Mouse (Mus musculus): ENCODE results near the gene Syn1. TPM values are rescaled to one million over a fixed set of nuclear protein-coding genes. Genes with fewer than 3 reads are reported as not detected.

Syn1 gene
- polyA plus RNA-seq, 1 experiment = 0.36 TPM

GRCm38 (mm10) chrX:20847232-20847631 is 73.6 kb downstream of the Syn1 start:
- peaks cover 4% of the 10 kb centered on the region for H3K36me3 ChIP-seq (ENCODE audit: control insufficient read depth, insufficient read depth, low read length)
- no peak overlapping the region for H3K4me3 ChIP-seq (ENCODE audit: extremely low read depth, insufficient read depth, insufficient read length)
- H3K27ac ChIP-seq (ENCODE audit: insufficient read depth, low read length) = no peak overlapping the region
- WGBS = 86% methylated on average over 3 of the region's 3 CpGs
- no peaks in the 10 kb centered on the region for H3K4me1 ChIP-seq (ENCODE audit: control insufficient read depth, insufficient read depth, insufficient read length)
- no peaks in the 10 kb centered on the region for H3K27me3 ChIP-seq (ENCODE audit: control insufficient read depth, insufficient read depth, low read length)
- TF ChIP-seq POLR2A (IDR thresholded peaks at IDR 0.05; ENCODE audit: low read depth, low read length) = no peak
- TF ChIP-seq CTCF (IDR thresholded peaks at IDR 0.05; ENCODE audit: extremely low read depth, insufficient read depth, insufficient read length, insufficient replicate concordance) = no peak
- no peak for DNase-seq (ENCODE audit: low read depth in 1 of 2, low spot score in 2 of 2)

GRCm38 (mm10) chrX:20828934-20829333 is 91.9 kb downstream of the Syn1 start:
- Histone ChIP-seq H3K4me1 (ENCODE audit: control insufficient read depth, insufficient read depth, insufficient read length) (no peaks in the 10 kb centered on the region), H3K36me3 (ENCODE audit: control insufficient read depth, insufficient read depth, low read length) (no peaks in the 10 kb centered on the region), H3K27ac (ENCODE audit: insufficient read depth, low read length) (no peak overlapping the region), H3K4me3 (ENCODE audit: extremely low read depth, insufficient read depth, insufficient read length) (no peak overlapping the region), H3K27me3 (ENCODE audit: control insufficient read depth, insufficient read depth, low read length) (no peaks in the 10 kb centered on the region)
- WGBS = 30% methylated on average over 5 of the region's 5 CpGs
- no peak for DNase-seq (ENCODE audit: low read depth in 1 of 2, low spot score in 2 of 2)
- TF ChIP-seq CTCF (IDR thresholded peaks at IDR 0.05; ENCODE audit: extremely low read depth, insufficient read depth, insufficient read length, insufficient replicate concordance) (no peak), POLR2A (IDR thresholded peaks at IDR 0.05; ENCODE audit: low read depth, low read length) (no peak)

DNA sequence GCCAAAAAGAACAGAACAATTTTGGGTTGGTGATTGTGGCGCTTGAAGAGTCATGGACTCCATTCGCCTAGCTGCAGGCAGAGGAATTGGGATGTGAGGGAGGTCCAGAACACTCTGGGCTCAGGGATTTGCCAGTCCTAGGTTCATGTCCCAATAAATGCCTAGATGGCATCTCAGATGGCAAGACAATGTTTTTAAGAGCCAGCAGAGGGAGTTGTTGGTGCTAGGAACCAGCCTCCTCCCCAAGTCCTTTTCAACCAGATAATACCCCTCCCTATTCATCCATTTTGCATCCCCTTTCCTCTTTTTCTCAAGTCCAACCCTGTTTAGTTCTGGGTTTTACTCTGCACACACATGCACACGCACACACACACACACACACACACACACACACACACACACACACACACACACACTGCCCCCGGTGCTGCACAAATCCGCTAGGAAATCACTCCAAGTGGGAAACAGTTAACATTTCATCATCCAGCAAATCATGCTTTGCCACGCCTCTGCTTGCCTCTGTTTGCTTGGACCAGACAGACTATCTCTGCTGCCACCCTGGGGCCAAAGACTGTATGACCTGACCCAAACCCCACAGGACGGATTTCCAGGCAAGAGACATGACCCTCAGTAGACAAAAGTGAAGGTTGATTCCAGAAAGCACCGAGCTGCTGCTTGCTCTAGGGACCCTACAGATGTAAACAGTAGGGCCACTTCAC is 100.9 kb downstream of the Syn1 start:
- H3K36me3 ChIP-seq (ENCODE audit: control insufficient read depth, insufficient read depth, low read length) = no peaks in the 10 kb centered on the region
- 44% methylated on average over 8 of the region's 8 CpGs for WGBS
- TF ChIP-seq POLR2A (IDR thresholded peaks at IDR 0.05; ENCODE audit: low read depth, low read length) = no peak
- peak; percentile 29; the same call in 1 of the 2 replicates for TF ChIP-seq CTCF (IDR thresholded peaks at IDR 0.05; ENCODE audit: extremely low read depth, insufficient read depth, insufficient read length, insufficient replicate concordance)
- peak; percentile 22 to 39 for DNase-seq (ENCODE audit: low read depth in 1 of 2, low spot score in 2 of 2)
- H3K27me3 ChIP-seq (ENCODE audit: control insufficient read depth, insufficient read depth, low read length) = no peaks in the 10 kb centered on the region
- peaks cover 3% of the 10 kb centered on the region; the same call in 1 of the 2 replicates for H3K4me1 ChIP-seq (ENCODE audit: control insufficient read depth, insufficient read depth, insufficient read length)
- H3K27ac ChIP-seq (ENCODE audit: insufficient read depth, low read length) = no peak overlapping the region
- H3K4me3 ChIP-seq (ENCODE audit: extremely low read depth, insufficient read depth, insufficient read length) = no peak overlapping the region; the same call in 1 of the 2 replicates

- no peaks in the 10 kb centered on the region for H3K27me3 ChIP-seq (ENCODE audit: control insufficient read depth, insufficient read depth, low read length)
- WGBS = 20% methylated on average over 19 of the region's 19 CpGs
- H3K27ac ChIP-seq (ENCODE audit: insufficient read depth, low read length) = no peak overlapping the region
- peaks cover 3% of the 10 kb centered on the region; the same call in 1 of the 2 replicates for H3K4me1 ChIP-seq (ENCODE audit: control insufficient read depth, insufficient read depth, insufficient read length)
- DNase-seq (ENCODE audit: low read depth in 1 of 2, low spot score in 2 of 2) = peak; percentile 58 to 76
- peak overlapping the region; percentile 34; the same call in 1 of the 2 replicates for H3K4me3 ChIP-seq (ENCODE audit: extremely low read depth, insufficient read depth, insufficient read length)
- peak; percentile 85 for TF ChIP-seq CTCF (IDR thresholded peaks at IDR 0.05; ENCODE audit: extremely low read depth, insufficient read depth, insufficient read length, insufficient replicate concordance)
- TF ChIP-seq POLR2A (IDR thresholded peaks at IDR 0.05; ENCODE audit: low read depth, low read length) = no peak
- no peaks in the 10 kb centered on the region for H3K36me3 ChIP-seq (ENCODE audit: control insufficient read depth, insufficient read depth, low read length)
Measured at GRCm38 (mm10) chrX:20819204-20819628, 101.6 kb downstream of the Syn1 start.

DNA sequence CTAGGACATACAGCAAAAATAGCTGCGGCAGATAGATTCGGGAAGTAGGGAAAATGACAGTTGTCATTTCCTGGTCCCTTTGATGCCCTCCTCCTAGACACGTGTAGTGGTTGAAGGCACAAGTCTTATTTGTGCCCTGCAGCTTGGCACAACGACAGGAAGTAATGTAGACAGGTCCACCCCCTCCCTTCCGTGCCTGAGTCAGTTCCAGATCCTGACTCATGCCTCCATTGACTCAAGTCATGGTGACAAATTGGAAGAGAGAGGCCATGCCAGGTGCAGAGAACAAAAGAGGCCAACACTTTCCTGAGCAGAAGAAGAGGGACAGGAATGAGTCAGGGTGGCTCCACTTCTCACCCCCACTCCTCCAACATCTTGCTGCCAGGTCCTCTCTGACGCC is 103.8 kb downstream of the Syn1 start:
- WGBS = 47% methylated on average over 6 of the region's 6 CpGs
- Histone ChIP-seq H3K36me3 (ENCODE audit: control insufficient read depth, insufficient read depth, low read length) (no peaks in the 10 kb centered on the region), H3K27me3 (ENCODE audit: control insufficient read depth, insufficient read depth, low read length) (no peaks in the 10 kb centered on the region), H3K27ac (ENCODE audit: insufficient read depth, low read length) (no peak overlapping the region), H3K4me3 (ENCODE audit: extremely low read depth, insufficient read depth, insufficient read length) (no peak overlapping the region), H3K4me1 (ENCODE audit: control insufficient read depth, insufficient read depth, insufficient read length) (peaks cover 3% of the 10 kb centered on the region; the same call in 1 of the 2 replicates)
- DNase-seq (ENCODE audit: low read depth in 1 of 2, low spot score in 2 of 2) = no peak
- TF ChIP-seq CTCF (IDR thresholded peaks at IDR 0.05; ENCODE audit: extremely low read depth, insufficient read depth, insufficient read length, insufficient replicate concordance) (no peak), POLR2A (IDR thresholded peaks at IDR 0.05; ENCODE audit: low read depth, low read length) (no peak)

Other genes starting within 250 kb of the Syn1 start
- 81.6 and 90.8 TPM in 2 replicates for gene Cdk16, start 233.1 kb downstream of the Syn1 start, polyA plus RNA-seq (2012; rRNA removed)
- 16.1 and 16.2 TPM in 2 replicates for gene Usp11, start 217.1 kb downstream of the Syn1 start, polyA plus RNA-seq (2012; rRNA removed)
- gene Araf, start 123.2 kb downstream of the Syn1 start, polyA plus RNA-seq (2012; rRNA removed) = 143 and 164 TPM in 2 replicates
- 5.9 and 7.7 TPM in 2 replicates for gene Timp1, start 50.8 kb downstream of the Syn1 start, polyA plus RNA-seq (2012; rRNA removed)
- gene Cfp, start 10.6 kb upstream of the Syn1 start, polyA plus RNA-seq (2012; rRNA removed) = 189 and 193 TPM in 2 replicates
- 8.4 and 10.8 TPM in 2 replicates for gene Elk1, start 29.6 kb upstream of the Syn1 start, polyA plus RNA-seq (2012; rRNA removed)
- 8.0 and 9.4 TPM in 2 replicates for gene Uxt, start 41.0 kb upstream of the Syn1 start, polyA plus RNA-seq (2012; rRNA removed)
- 0.40 and 1.1 TPM in 2 replicates for gene Zfp182, start 141.3 kb upstream of the Syn1 start, polyA plus RNA-seq (2012; rRNA removed)
- not detected in 2 replicates for gene Spaca5, start 147.4 kb upstream of the Syn1 start, polyA plus RNA-seq (2012; rRNA removed)
- 0.04 and 0.12 TPM in 2 replicates for gene Zfp300, start 168.5 kb upstream of the Syn1 start, polyA plus RNA-seq (2012; rRNA removed)
- not detected in 2 replicates for gene Ssxa1, start 194.8 kb upstream of the Syn1 start, polyA plus RNA-seq (2012; rRNA removed)